14 mouse cellular contexts compared by ENCODE assay signal in the genomic region with DNA sequence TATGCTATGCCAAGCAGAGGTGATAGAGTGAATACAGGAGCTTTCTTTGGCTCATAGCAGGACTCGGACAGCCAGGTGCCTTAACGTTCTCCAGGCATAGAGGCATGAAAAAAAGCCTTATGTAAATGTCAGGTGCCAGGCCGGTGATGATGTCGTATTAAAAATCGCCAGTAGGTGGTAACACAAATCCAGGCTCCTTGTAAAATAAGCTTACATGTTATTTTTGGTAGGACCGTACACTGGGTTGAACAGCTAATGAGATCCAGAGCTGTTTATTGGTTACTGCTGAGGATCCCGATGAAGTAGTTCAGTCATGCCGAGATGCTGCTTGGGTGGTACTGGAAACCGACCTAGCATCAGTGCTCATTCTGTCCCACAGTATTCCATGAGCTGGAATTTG.
DNase-seq lines count a peak whose midpoint lies in the region; ATAC-seq and TF ChIP-seq lines count a peak whose summit lies in the region.
"Had no signal": no experiment of that assay in that cellular context is flagged by ENCODE, and none has a peak within 500 bp of the region (broad histone marks: within the 10 kb centered on the region; RNA-seq: fewer than 3 reads in every experiment).

No protein-coding gene starts in this region.

- no peaks in the 10 kb centered on the region for H3K36me3 ChIP-seq in embryonic facial prominence, embryonic 11.5 days (replicated peaks; ENCODE audit: control insufficient read depth, insufficient read depth, low read depth, low read length)
- H3K36me3 ChIP-seq in embryonic facial prominence, embryonic 10.5 days (replicated peaks): no peaks in the 10 kb centered on the region
- no peaks in the 10 kb centered on the region for H3K36me3 ChIP-seq in lung, postnatal 0 days (ENCODE audit: insufficient read depth, low read length)
- H3K36me3 ChIP-seq: forebrain, embryonic 10.5 days; heart, embryonic 10.5 days; intestine, embryonic 15.5 days had no signal

- no peak for ATAC-seq in embryonic facial prominence, embryonic 11.5 days (replicated peaks; ENCODE audit: insufficient number of reproducible peaks, low FRiP score, low TSS enrichment, low read depth)
- ATAC-seq in lung, postnatal 0 days: peak; percentile 44
- ATAC-seq: intestine, embryonic 15.5 days; midbrain, embryonic 16.5 days had no signal

- TF ChIP-seq CTCF in lung, postnatal 0 days (IDR thresholded peaks at IDR 0.05): no peak

- no peak overlapping the region for H3K4me2 ChIP-seq in embryonic facial prominence, embryonic 11.5 days (ENCODE audit: low read depth, low read length)
- no peak overlapping the region for H3K4me2 ChIP-seq in lung, postnatal 0 days (replicated peaks; ENCODE audit: low read depth, low read length)
- H3K4me2 ChIP-seq: intestine, embryonic 15.5 days had no signal

- no peak overlapping the region for H3K27ac ChIP-seq in embryonic facial prominence, embryonic 11.5 days (replicated peaks; ENCODE audit: low read depth, low read length)
- no peak overlapping the region for H3K27ac ChIP-seq in embryonic facial prominence, embryonic 10.5 days (replicated peaks)
- no peak overlapping the region for H3K27ac ChIP-seq in lung, postnatal 0 days (ENCODE audit: low read length)
- H3K27ac ChIP-seq: forebrain, embryonic 10.5 days; heart, embryonic 10.5 days; intestine, embryonic 15.5 days; left cerebral cortex, adult 2 months had no signal

- no peaks in the 10 kb centered on the region for H3K9me3 ChIP-seq in embryonic facial prominence, embryonic 11.5 days (replicated peaks; ENCODE audit: control insufficient read depth, low read length)
- H3K9me3 ChIP-seq in embryonic facial prominence, embryonic 10.5 days: no peaks in the 10 kb centered on the region
- H3K9me3 ChIP-seq in lung, postnatal 0 days (ENCODE audit: low read length): no peaks in the 10 kb centered on the region
- H3K9me3 ChIP-seq: forebrain, embryonic 10.5 days; heart, embryonic 10.5 days; intestine, embryonic 15.5 days had no signal

- no peak overlapping the region for H3K9ac ChIP-seq in embryonic facial prominence, embryonic 11.5 days (replicated peaks; ENCODE audit: low read length)
- H3K9ac ChIP-seq in lung, postnatal 0 days (replicated peaks; ENCODE audit: low read depth): no peak overlapping the region
- H3K9ac ChIP-seq: intestine, embryonic 15.5 days had no signal

- no peak overlapping the region for H3K4me3 ChIP-seq in embryonic facial prominence, embryonic 11.5 days (ENCODE audit: low read depth, low read length)
- H3K4me3 ChIP-seq in embryonic facial prominence, embryonic 10.5 days: no peak overlapping the region
- no peak overlapping the region for H3K4me3 ChIP-seq in lung, postnatal 0 days (ENCODE audit: low read depth, low read length)
- H3K4me3 ChIP-seq: forebrain, embryonic 10.5 days; heart, embryonic 10.5 days; intestine, embryonic 15.5 days; left cerebral cortex, adult 2 months had no signal

- H3K4me1 ChIP-seq in embryonic facial prominence, embryonic 11.5 days (ENCODE audit: control insufficient read depth, insufficient read depth, low read length): no peaks in the 10 kb centered on the region
- peaks cover 14% of the 10 kb centered on the region for H3K4me1 ChIP-seq in embryonic facial prominence, embryonic 10.5 days
- no peaks in the 10 kb centered on the region for H3K4me1 ChIP-seq in lung, postnatal 0 days (ENCODE audit: insufficient read depth, low read depth, low read length)
- H3K4me1 ChIP-seq: intestine, embryonic 15.5 days had no signal

- peak; percentile 23 for DNase-seq in embryonic facial prominence, embryonic 11.5 days (ENCODE audit: low spot score)
- DNase-seq in embryonic facial prominence, embryonic 10.5 days (ENCODE audit: low spot score): no peak
- no peak for DNase-seq in lung, postnatal 0 days (ENCODE audit: low spot score)
- DNase-seq in lung, postnatal 4 days: no peak
- DNase-seq in kidney, adult 9 months: peak; percentile 43
- peak; percentile 51 for DNase-seq in thymus, postnatal 0 days (ENCODE audit: low spot score)
- DNase-seq in left cerebral cortex, adult 11 months (ENCODE audit: low spot score): no peak
- DNase-seq in cerebellum, adult 9-10 months: no peak
- DNase-seq: embryo, embryonic 11 days had no signal

- no peak for TF ChIP-seq EP300 in lung, postnatal 0 days (IDR thresholded peaks at IDR 0.05)

- 66% methylated on average over 9 of the region's 9 CpGs for WGBS in embryonic facial prominence, embryonic 11.5 days
- 74% methylated on average over 9 of the region's 9 CpGs for WGBS in embryonic facial prominence, embryonic 10.5 days
- WGBS in lung, postnatal 0 days: 60% methylated on average over 9 of the region's 9 CpGs

- no peaks in the 10 kb centered on the region for H3K27me3 ChIP-seq in embryonic facial prominence, embryonic 11.5 days (ENCODE audit: control insufficient read depth, insufficient read depth, low read length)
- H3K27me3 ChIP-seq in embryonic facial prominence, embryonic 10.5 days (replicated peaks; ENCODE audit: low read depth, poor library complexity, severe bottlenecking): no peaks in the 10 kb centered on the region
- no peaks in the 10 kb centered on the region for H3K27me3 ChIP-seq in lung, postnatal 0 days (replicated peaks; ENCODE audit: insufficient read depth, low read length)
- H3K27me3 ChIP-seq: intestine, embryonic 15.5 days had no signal

Comparison
In these comparisons a context has a peak if more than half of its experiments do, and no peak if none do; other contexts are left out.
1. DNase-seq: peak in embryonic facial prominence, embryonic 11.5 days (single experiment), kidney, adult 9 months (single experiment) and thymus, postnatal 0 days (single experiment); none in embryonic facial prominence, embryonic 10.5 days (single experiment), lung, postnatal 0 days (single experiment), lung, postnatal 4 days (0 of 2), left cerebral cortex, adult 11 months (single experiment) and cerebellum, adult 9-10 months (single experiment).